Mouse (Mus musculus) CH12.LX (cell line): Measurements from ENCODE around the gene Map3k6. TPM values are rescaled to one million over a fixed set of nuclear protein-coding genes. Genes with fewer than 3 reads are reported as not detected.
A peak's percentile ranks its signal among the peaks of the same experiment; 100 is the strongest.

Experiments used
- DNase-seq: peaks from one replicate; pipeline ENCODE4 v3.0.0-alpha.2; 2013; ENCODE audit errors: extremely low read depth
- H3K27ac ChIP-seq: 2 replicates; pipeline ENCODE4 v1.5.1; 2012; ENCODE audit warnings: low read depth, mild to moderate bottlenecking, control low read depth, moderate library complexity; ENCODE audit not compliant: insufficient read depth
- H3K27me3 ChIP-seq: replicated peaks from 2 replicates; pipeline ENCODE3; 2012; ENCODE audit warnings: inconsistent platforms
- H3K36me3 ChIP-seq, 2 experiments: replicated peaks in 1 of 2; 2 replicates each; pipeline versions ENCODE3 to v1.6.1; 2012; ENCODE audit warnings: inconsistent platforms in 1 of 2, low read length in 1 of 2, mild to moderate bottlenecking in 1 of 2, mixed read lengths in 1 of 2, moderate library complexity in 1 of 2; ENCODE audit not compliant: control insufficient read depth in 1 of 2, insufficient read depth in 1 of 2
- H3K4me1 ChIP-seq, 2 experiments: 2 replicates each; pipeline ENCODE4 v1.6.1; 2012; ENCODE audit warnings: inconsistent platforms in 1 of 2, moderate library complexity in 1 of 2; ENCODE audit not compliant: insufficient read depth in 2 of 2, control insufficient read depth in 1 of 2
- H3K4me2 ChIP-seq: 2 replicates; pipeline ENCODE4 v1.6.1; 2012; ENCODE audit warnings: low read depth, mild to moderate bottlenecking, control low read depth; ENCODE audit not compliant: poor library complexity, insufficient read depth, severe bottlenecking
- H3K4me3 ChIP-seq, 3 experiments: fragments of 150-350 bp in 1 of 3; sonication (generic) in 1 of 3; replicated peaks in 1 of 3; 2 replicates each; pipeline versions ENCODE3 to v1.5.1; 2011 to 2012; ENCODE audit warnings: low read depth in 2 of 3, low read length in 2 of 3, mild to moderate bottlenecking in 2 of 3, moderate library complexity in 2 of 3, control low read depth in 1 of 3, improper control_type of control experiment in 1 of 3, inconsistent platforms in 1 of 3, mixed read lengths in 1 of 3; ENCODE audit not compliant: poor library complexity in 1 of 3
- H3K79me2 ChIP-seq: replicated peaks from 2 replicates; pipeline ENCODE4 v1.6.1; 2012; ENCODE audit warnings: mild to moderate bottlenecking, moderate library complexity; ENCODE audit not compliant: control insufficient read depth, poor library complexity, insufficient read depth, severe bottlenecking; ENCODE audit errors: extremely low read depth
- H3K9ac ChIP-seq: 2 replicates; pipeline ENCODE4 v1.6.1; 2012; ENCODE audit warnings: low read depth, mild to moderate bottlenecking, control low read depth, moderate library complexity; ENCODE audit not compliant: insufficient read depth
- H3K9me3 ChIP-seq: replicated peaks from 2 replicates; pipeline ENCODE3; 2012; ENCODE audit warnings: low read length, inconsistent platforms, mixed read lengths
- BHLHE40 ChIP-seq: IDR thresholded peaks from 2 replicates; pipeline ENCODE4 v1.6.1; 2011; ENCODE audit warnings: mild to moderate bottlenecking, low read depth, low read length, improper control_type of control experiment
- CHD1 ChIP-seq: IDR thresholded peaks from 2 replicates; pipeline ENCODE4 v1.6.1; 2012; ENCODE audit warnings: low read depth, low read length, improper control_type of control experiment, inconsistent platforms
- CHD2 ChIP-seq: IDR thresholded peaks from 2 replicates; pipeline ENCODE4 v1.6.1; 2011; ENCODE audit warnings: low read length, improper control_type of control experiment
- CTCF ChIP-seq, 2 experiments: IDR thresholded peaks in 1 of 2; conservative IDR thresholded peaks in 1 of 2; 2 replicates each; pipeline ENCODE4 v1.5.1; 2011 to 2012; ENCODE audit warnings: low read depth in 2 of 2, low read length in 2 of 2, improper control_type of control experiment in 1 of 2, inconsistent platforms in 1 of 2, mild to moderate bottlenecking in 1 of 2, moderate library complexity in 1 of 2
- IRF4 ChIP-seq: IDR thresholded peaks from 2 replicates; pipeline ENCODE4 v1.6.1; 2014; ENCODE audit warnings: low read depth, mild to moderate bottlenecking, inconsistent platforms, low read length, improper control_type of control experiment
- JUND ChIP-seq: conservative IDR thresholded peaks from 2 replicates; pipeline ENCODE4 v1.6.1; 2011; ENCODE audit warnings: low read depth, low read length, improper control_type of control experiment
- MEF2A ChIP-seq: IDR thresholded peaks from 2 replicates; pipeline ENCODE4 v1.6.1; 2014; ENCODE audit warnings: low read depth, mild to moderate bottlenecking, inconsistent platforms, low read length, improper control_type of control experiment, borderline replicate concordance
- MXI1 ChIP-seq: IDR thresholded peaks from 2 replicates; pipeline ENCODE4 v1.6.1; 2011; ENCODE audit warnings: mild to moderate bottlenecking, low read depth, low read length, improper control_type of control experiment
- MYC ChIP-seq: IDR thresholded peaks from 2 replicates; pipeline ENCODE4 v1.6.1; 2011; ENCODE audit warnings: low read depth, mild to moderate bottlenecking, improper control_type of control experiment, low read length
- NELFE ChIP-seq: IDR thresholded peaks from 2 replicates; pipeline ENCODE4 v1.6.1; 2011; ENCODE audit warnings: low read depth, low read length, improper control_type of control experiment
- PAX5 ChIP-seq: IDR thresholded peaks from 2 replicates; pipeline ENCODE4 v1.6.1; 2012; ENCODE audit warnings: low read length, inconsistent platforms, mixed read lengths
- POLR2A ChIP-seq: IDR thresholded peaks from 2 replicates; pipeline ENCODE4 v1.6.1; 2011; ENCODE audit warnings: low read depth, mild to moderate bottlenecking, improper control_type of control experiment, low read length
- RAD21 ChIP-seq: IDR thresholded peaks from 2 replicates; pipeline ENCODE4 v1.6.1; 2011; ENCODE audit warnings: low read depth, mild to moderate bottlenecking, low read length, improper control_type of control experiment, moderate library complexity
- RCOR1 ChIP-seq: conservative IDR thresholded peaks from 2 replicates; pipeline ENCODE4 v1.6.1; 2012; ENCODE audit warnings: low read depth, mild to moderate bottlenecking, inconsistent platforms, low read length, improper control_type of control experiment
- SMC3 ChIP-seq: IDR thresholded peaks from 2 replicates; pipeline ENCODE4 v1.6.1; 2011; ENCODE audit warnings: low read depth, low read length, improper control_type of control experiment
- TBP ChIP-seq: conservative IDR thresholded peaks from 2 replicates; pipeline ENCODE4 v1.6.1; 2011; ENCODE audit warnings: low read depth, low read length, improper control_type of control experiment
- USF1 ChIP-seq: IDR thresholded peaks from 2 replicates; pipeline ENCODE4 v1.6.1; 2014; ENCODE audit warnings: low read depth, mild to moderate bottlenecking, inconsistent platforms, low read length, improper control_type of control experiment
- ZKSCAN1 ChIP-seq: IDR thresholded peaks from 2 replicates; pipeline ENCODE4 v1.6.1; 2012; ENCODE audit warnings: low read depth, inconsistent platforms, low read length, improper control_type of control experiment, borderline replicate concordance
- dilution Hi-C: fragments of 300-500 bp; cut with MboI; formaldehyde crosslinking; loops from 2 replicates; pipeline ENCODE4 v1.14.3; 2020; ENCODE audit warnings: low sequenced_read_pairs; ENCODE audit not compliant: extremely low pct_unique_long_range_greater_than_20kb, extremely low pct_ligation_motif_present
- in situ Hi-C: fragments of 300-500 bp; cut with MboI; formaldehyde crosslinking; loops from 3 replicates; pipeline ENCODE4 v1.14.3; 2019; ENCODE audit warnings: low sequenced_read_pairs, low pct_ligation_motif_present, low pct_unique_long_range_greater_than_20kb, mixed read lengths
- polyA plus RNA-seq: library from polyadenylated mRNA; unstranded; fragments of >175 nt; gene quantifications from 2 replicates; pipeline ENCODE4 v1.2.1, GENCODE M21; 2012; ENCODE audit warnings: low read depth; ENCODE audit not compliant: insufficient read length
- total RNA-seq, 2 experiments: library from RNA; depleted of rRNA; stranded (reverse); fragments of 300-350 nt in 1 of 2; fragments of >200 nt in 1 of 2; gene quantifications; 2 replicates each; pipeline ENCODE4 v1.2.3; 2012 to 2014

Map3k6 gene
- total and polyA plus RNA-seq, 3 experiments: 0.21 TPM; not detected in 2

DNA sequence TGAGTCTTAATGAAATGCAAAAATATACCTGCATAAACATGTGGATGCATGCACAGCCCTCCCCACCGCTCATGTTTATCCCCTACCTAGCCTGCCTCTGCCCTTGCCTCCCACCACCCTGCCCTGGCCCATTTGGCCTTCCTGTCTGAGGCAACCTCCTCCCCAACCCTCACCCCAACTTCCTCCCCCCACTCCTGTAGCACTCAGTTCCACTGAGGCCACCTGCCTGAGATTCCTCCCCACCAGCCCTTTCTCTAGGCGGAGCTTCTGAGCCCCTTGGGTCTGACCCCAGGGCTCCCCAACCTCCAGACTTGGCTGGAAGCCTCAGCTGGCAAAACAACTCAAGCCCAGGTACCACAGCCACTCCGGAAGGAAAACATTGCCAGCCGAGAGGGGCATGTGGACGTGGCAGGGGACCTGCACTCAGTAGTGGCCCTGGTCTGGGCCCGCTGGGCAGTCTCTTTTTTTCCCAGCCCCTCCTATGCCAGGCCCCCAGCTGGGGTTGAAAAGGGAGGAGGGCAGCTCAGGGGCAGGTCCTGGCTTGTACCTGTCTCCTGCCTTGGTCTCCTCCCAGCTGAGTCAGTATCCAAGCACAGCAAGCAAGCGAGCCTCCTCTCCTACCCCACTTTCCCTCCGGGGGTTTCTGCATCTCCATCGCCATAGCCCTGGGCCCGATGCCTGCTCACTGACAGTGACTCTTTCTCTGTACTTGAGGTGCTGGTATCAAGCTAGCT is 21.2 kb downstream of the Map3k6 start:
- peaks cover 21 to 66% of the 10 kb centered on the region in 2 experiments for H3K36me3 ChIP-seq
- peak overlapping the region; percentile 46; the same call in 1 of the 2 replicates for H3K9ac ChIP-seq
- H3K79me2 ChIP-seq: no peaks in the 10 kb centered on the region
- in situ Hi-C loops: loop anchor here (5.0 kb wide), 1 partner anchor 40 kb away; no protein-coding TSS in a partner anchor
- peak overlapping the region; percentile 14; the same call in 1 of the 2 replicates for H3K27ac ChIP-seq
- no peaks in the 10 kb centered on the region for H3K9me3 ChIP-seq
- H3K27me3 ChIP-seq: no peaks in the 10 kb centered on the region
- peaks cover 15 to 56% of the 10 kb centered on the region in 2 experiments for H3K4me1 ChIP-seq
- H3K4me3 ChIP-seq: peak overlapping the region; percentile 36 to 47 (median 45)
- 0 out of 2 replicates have a peak, but pooled peaks have one; percentile 20 for TF ChIP-seq POLR2A
- TF ChIP-seq USF1: no peak
- TF ChIP-seq IRF4: no peak
- no peak for TF ChIP-seq PAX5
- TF ChIP-seq TBP: no peak
- TF ChIP-seq CHD2: no peak
- peak; percentile 87 for TF ChIP-seq CHD1
- dilution Hi-C loops: no loop called here
- DNase-seq: no peak
- peak overlapping the region; percentile 26 for H3K4me2 ChIP-seq

DNA sequence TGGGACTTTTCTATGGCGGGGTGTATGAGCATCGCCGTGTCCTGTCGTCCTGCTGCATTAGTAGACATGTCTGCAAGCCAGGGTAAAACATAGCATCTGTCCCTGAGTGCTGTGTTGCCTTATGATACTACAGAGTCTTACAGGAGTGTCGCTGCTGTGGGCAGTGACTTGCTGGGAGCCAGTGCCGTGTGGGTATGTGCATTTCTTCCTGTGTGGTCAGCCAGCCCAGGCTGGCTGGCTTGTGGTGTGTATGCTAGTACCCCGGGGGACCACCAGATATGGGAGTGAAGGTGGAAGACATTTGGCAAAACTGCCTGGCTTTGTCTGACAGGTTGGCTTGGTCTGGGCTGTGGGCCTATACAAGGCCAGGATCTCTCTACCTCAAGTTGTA is 21.8 kb downstream of the Map3k6 start:
- TF ChIP-seq CHD1: peak; percentile 25; the same call in 1 of the 2 replicates
- TF ChIP-seq JUND: no peak
- no peaks in the 10 kb centered on the region for H3K9me3 ChIP-seq
- H3K4me1 ChIP-seq: peaks cover 15 to 56% of the 10 kb centered on the region in 2 experiments
- peak overlapping the region; percentile 46 for H3K9ac ChIP-seq
- peak overlapping the region; percentile 26 for H3K4me2 ChIP-seq
- in situ Hi-C loops: loop anchor here (5.0 kb wide), 1 partner anchor 40 kb away; no protein-coding TSS in a partner anchor
- no peak for DNase-seq
- H3K27me3 ChIP-seq: no peaks in the 10 kb centered on the region
- H3K4me3 ChIP-seq: peak overlapping the region; percentile 36 to 47 (median 45)
- H3K36me3 ChIP-seq: peaks cover 25 to 66% of the 10 kb centered on the region in 2 experiments
- H3K27ac ChIP-seq: peak overlapping the region; percentile 14; the same call in 1 of the 2 replicates
- H3K79me2 ChIP-seq: no peaks in the 10 kb centered on the region
- dilution Hi-C loops: no loop called here

DNA sequence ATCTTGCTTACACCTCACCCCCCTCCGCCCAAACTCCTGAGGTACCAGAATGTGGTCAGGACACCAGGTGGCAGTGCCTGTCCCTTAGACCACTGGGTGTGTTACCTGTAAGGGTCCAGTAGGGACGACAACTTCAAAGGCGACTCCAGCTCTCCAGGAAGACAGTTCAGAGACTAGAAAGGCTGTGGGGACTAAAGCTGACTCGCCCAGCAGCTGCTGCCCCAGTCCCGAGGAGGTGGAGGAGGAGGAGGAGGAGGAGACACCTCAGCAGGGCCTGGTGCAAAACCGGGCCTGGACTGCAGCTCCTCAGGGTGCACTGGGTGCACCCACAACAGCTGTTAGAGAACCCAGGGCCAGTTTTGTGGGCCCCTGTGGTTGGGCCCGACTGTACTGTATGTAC is 22.3 kb downstream of the Map3k6 start, which contains the start of gene Sytl1:
TSS of gene Sytl1 (minus strand) at position 232 of the 400 bp plus-strand sequence.
- in situ Hi-C loops: loop anchor here (5.0 kb wide), 1 partner anchor 39 kb away; no protein-coding TSS in a partner anchor
- Histone ChIP-seq H3K36me3 (peaks cover 30 to 66% of the 10 kb centered on the region in 2 experiments), H3K27me3 (no peaks in the 10 kb centered on the region), H3K27ac (peak within 1 kb of the TSS; percentile 14; the same call in 1 of the 2 replicates), H3K4me1 (peaks cover 15 to 60% of the 10 kb centered on the region in 2 experiments), H3K9me3 (no peaks in the 10 kb centered on the region), H3K79me2 (no peaks in the 10 kb centered on the region), H3K4me2 (peak within 1 kb of the TSS; percentile 26), H3K9ac (peak within 1 kb of the TSS; percentile 46), H3K4me3 (peak within 1 kb of the TSS; percentile 36 to 47 (median 45))
- dilution Hi-C loops: no loop called here
- peak; percentile 46 for DNase-seq
- TF ChIP-seq MYC (no peak), RCOR1 (no peak), MEF2A (0 out of 2 replicates have a peak, but pooled peaks have one; percentile 2), BHLHE40 (no peak), ZKSCAN1 (no peak), NELFE (0 out of 2 replicates have a peak, but pooled peaks have one; percentile 32), RAD21 (peak; percentile 40), SMC3 (peak; percentile 56), CTCF (conservative IDR thresholded peaks at IDR 0.05 in 1 of 2, IDR thresholded peaks at IDR 0.05 in 1 of 2; ENCODE audit: low read depth in 2 of 2, low read length in 2 of 2) (peak in 1 of 2 experiments; percentile 67; a peak in 2 of 4 replicates), MXI1 (no peak)
- TF ChIP-seq, all 38 proteins: peak for 5
